Mouse (Mus musculus) yolk sac, embryonic 10.5 days (tissue): ENCODE measurements around the gene Rnf223.

Source experiments
- DNase-seq: peaks from one replicate; pipeline ENCODE4 v3.0.0-alpha.2; 2017; ENCODE audit warnings: low spot score

Rnf223 gene

DNA sequence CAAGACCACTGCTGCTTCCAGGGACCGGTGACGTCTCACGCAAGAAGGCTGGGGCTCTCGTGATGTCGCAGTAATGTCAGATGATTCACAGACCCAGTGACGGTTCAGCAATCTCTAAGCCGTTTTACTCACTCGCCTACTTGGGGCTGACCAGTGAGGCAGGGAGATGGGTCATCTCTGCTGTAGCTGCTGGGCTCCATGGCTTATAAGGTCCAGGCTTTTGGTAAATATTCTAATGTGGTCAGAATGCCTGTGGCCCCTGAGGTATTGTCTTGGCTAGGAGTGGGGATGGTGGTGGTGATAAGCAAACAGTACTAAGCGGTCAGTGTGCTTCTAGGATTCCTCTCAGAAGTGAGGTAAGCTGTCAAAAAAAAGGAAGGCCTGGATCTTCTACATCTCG is 627 bp downstream of the Rnf223 start:
- DNase-seq: no peak

DNA sequence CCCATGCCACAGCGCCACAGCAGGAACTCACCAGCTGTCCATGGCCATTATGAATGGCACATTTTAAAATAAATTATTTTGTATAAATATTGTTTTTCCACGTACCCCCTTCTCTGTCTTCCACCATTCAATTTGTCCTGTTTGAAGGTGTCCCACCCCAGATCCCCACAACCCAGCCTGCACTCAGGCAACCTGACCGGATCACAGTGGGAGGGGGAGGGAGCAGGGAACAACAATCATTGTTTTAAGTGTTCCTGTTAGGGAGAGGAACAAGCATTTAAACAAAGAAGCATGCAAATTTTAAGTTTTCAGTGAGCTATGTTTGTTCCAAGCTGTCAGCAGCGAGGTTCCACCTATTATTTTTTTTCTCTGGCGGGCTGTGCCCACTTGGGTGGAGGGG is 3.0 kb downstream of the Rnf223 start:
- DNase-seq: no peak

DNA sequence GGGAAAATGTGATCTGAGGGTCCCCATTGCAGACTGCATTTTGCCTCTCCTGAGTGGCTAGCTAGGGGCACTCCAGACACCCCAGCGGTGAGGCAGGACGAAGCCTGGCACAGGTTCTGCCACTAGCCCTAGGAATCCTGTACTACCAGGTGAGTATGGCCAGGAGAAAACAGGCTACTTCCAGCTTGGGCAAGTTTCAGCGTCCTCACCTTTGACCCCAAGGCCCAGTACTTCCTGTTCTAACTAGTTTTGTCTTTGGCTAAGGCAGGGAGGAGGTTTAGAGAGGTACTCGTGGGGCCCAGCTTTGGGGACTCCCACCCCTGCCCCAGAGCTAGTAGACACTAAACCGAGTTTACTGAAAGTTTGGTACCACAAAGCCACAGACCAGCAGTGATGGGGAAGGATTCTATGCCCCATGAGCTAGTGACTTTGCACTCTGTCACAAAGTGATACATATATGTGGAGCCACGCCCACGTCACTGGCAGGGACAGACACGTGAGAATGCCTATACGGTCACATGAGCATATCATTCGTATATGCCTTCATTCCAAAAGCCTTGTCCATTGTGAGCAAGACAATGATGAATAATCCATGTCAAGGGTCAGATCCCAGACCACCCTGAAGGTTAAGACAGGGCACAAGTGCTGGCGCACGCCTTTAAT is 3.8 kb downstream of the Rnf223 start:
- no peak for DNase-seq

DNA sequence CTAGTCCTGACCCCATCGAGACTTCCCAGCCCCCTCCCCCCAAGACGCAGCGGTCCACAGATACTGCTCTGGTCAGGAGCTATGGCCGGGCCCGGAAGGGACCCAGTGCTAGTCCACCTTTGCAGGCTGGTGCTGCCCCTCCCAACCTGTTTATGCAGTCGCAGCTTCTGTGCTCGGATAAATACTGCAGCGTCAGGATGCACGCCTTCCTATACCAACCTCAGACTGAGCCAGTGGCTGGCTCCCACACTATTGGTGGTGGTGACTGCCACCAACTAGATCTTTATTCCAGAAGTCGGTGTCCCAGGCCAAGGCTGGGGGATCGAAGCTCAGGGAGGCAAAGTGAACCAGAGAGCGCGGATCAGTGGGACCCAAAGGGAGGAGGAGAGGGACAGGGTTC is 4.8 kb downstream of the Rnf223 start:
- no peak for DNase-seq

DNA sequence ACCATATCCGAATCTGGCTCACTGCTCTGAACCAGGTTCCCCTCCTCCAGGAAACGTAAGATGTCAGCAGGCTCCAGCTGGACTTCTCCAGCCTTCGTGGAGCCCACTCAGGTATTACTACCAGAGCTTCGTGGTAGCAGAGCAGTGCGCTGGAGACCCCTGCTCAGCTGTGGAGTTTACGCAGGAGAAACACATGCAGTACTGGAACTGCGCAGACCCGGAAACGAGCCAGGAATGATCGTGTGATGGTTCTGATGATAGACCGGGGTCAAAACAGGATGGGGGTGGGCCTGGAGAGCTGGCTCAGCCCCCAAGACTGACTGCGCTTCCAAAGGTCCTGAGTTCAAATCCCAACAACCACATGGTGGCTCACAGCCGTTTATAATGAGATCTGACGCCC is 5.5 kb downstream of the Rnf223 start:
- DNase-seq: no peak

DNA sequence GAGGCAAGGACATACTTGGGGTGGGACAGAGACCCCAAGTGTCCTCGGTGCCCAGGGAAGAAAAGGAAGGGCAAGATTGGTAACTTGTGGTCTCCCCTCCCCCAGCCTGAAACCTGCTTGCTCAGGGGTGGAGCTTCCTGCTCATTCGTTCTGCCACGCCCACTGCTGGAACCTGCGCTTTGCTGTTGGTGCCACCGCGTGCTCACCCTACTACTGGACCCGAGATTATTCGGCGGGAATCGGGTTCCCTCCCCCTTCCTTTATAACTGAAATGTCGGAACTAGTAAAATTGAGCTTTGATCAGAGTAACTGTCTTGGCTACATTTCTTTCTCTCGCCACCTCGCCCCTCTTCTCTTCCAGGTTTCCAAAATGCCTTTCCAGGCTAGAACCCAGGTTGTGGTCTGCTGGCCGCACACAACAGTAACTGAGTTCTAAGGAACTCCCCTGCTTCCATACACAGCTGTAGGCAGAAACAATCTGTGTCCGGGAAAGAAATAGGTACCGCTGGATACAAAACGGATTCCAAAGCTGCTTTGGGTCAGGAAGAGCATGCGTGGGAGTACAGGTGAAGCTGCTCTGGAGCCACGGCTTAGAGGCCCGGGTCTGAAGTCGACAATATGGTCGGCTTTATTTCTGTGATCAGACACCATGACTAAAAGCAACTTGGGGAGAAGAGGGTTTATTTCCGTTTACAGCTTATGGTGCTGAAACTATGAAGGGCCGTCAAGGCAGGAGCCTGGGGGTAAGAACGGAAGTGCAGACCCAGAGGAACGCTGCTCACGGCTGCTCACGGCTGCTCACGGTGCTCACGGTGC is 6.2 kb downstream of the Rnf223 start:
- DNase-seq: peak; percentile 0

DNA sequence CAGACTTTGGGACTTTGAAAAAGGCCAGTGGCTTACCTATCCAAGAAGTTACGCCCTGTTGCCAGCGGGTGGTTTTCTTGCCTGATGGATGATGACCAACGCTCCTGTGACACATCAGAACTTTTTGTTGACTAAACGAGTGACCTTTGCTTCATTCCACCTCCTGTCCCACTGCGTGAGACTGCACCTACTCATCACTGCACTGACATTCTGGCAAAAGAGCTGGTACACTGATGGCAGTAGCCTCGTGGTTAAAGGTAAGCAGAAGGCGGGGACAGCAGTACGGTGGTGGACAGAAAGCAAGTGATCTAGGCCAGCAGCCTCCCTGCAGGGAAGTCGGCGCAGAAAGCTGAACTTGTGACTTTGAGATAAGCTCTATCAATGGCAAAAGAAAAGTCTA is 20.6 kb downstream of the Rnf223 start:
- DNase-seq: peak; percentile 61

DNA sequence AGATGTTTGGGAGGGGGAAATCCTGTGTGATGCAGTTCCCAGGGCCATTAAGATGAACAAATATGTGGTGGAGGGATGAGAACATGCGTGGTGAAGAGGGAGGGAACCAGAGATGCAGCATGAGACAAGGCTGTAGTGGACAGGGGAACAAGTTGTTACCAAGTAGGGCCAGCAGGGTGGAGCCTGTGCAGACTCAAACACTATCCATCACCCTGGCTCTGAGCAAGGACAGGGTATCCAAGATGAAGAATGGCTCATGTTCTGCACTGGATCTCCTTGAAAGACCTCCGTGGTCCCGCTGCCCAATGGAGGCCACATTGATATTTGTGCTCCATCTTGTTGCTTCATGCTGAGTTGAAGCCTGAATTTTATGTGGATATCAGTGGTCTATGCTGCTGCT is 24.5 kb downstream of the Rnf223 start:
- DNase-seq: no peak

DNA sequence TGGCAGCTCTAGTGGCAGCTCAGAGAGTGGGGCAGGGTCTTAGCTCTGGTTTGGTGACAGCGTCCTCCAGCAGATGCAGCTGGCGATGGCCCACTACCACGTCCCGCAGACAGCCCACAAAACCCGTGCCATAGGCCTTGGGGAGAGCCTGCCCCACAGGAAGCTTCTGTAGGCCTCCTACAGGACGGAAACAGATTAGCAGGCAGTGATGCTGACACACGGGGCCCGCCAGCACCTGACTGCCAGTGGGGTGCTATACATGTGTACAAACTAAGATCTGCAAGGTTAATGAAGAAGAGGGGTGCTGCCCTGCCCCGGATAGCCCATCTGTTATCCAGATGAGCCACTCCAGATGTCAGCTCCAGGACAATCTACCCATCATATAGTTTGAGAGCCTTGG is 36.2 kb downstream of the Rnf223 start:
- DNase-seq: no peak

DNA sequence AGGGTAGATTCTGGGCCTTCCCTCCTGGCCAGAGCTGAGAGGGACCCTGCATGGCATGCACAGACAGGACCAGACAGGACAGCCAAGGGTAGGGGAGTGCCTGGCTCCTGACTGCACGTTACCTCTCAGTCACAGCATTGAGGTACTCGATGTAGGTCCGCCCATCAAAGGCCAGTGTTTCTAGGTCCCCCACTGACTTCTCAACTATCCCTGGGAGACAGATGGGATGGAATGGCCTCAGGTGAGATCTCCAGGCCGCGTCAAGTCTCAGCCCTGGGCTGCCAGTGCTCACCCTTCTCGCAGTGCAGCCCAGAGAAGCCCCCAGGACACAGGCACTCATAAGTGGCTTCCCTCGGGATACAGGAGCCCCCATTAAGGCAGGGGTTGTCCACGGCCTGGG is 38.3 kb downstream of the Rnf223 start:
- no peak for DNase-seq

DNA sequence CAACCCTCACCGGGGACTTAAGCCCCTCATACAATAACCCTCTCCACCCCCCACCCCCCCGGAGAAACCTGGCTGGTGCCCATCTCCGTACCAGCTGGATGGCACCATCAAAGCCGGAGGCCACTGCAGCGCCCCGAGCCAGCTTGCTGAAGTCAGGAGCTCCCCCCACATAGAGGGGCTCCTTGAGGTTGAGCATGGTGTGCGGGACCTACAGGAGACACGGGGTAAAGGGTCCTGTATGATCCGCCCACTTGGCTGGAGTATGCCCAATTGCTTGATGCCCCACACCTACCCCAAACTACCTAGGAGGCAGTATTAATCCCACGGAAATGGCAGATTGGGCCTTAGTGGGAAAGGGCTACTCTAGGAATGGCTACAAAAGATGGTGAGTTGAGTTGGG is 38.8 kb downstream of the Rnf223 start:
- DNase-seq: no peak

DNA sequence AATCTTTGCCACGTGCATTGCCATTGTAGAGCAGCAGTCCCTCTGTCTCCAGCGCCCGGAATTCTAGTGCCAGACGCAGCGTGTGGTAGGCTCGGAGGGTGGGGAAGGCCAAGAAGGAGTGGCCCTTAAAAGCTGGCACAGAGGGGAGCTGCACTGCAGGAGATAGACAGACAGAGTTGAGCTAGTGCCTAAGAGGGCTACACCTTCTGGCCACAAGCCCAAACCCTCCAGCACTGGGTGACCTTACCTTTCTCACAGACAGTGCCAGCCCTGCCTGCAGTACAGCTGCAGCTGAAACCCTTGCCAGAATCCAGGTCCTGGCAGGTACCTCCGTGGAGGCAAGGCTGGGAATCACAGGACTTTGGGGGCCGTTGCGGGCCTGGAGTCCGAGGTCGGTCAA is 41.5 kb downstream of the Rnf223 start:
- DNase-seq: no peak

DNA sequence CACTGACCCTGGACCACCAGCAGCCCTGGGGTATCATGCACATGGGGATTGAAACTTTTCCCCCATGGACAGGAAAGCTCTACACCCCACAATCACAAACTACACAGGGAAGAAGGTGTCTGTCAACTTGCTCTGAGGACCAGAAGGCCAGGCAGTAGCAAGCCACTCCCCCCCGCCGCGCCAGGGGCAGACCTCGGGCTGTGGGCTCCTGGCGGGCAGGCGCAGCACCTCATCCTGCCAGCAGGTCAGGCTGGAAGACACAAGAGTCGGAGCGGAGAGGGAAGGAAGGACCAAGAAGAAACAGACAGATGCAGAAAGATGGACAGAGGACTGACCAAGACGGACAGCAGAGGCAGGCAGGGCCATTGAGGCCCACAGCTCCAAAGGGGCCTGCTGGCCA is 47.3 kb downstream of the Rnf223 start:
- DNase-seq: no peak
